Mouse (Mus musculus) small intestine, adult 2 months (tissue): ENCODE measurements around the gene Foxn2. TPM values are rescaled to one million over a fixed set of nuclear protein-coding genes. Genes with fewer than 3 reads are reported as not detected.

ENCODE experiments used
- H3K27ac ChIP-seq: fragments of 200-500 bp; 2 replicates; pipeline ENCODE4 v1.5.1; 2012; ENCODE audit warnings: low read depth, low read length, control low read depth, inconsistent platforms; ENCODE audit not compliant: insufficient read depth
- H3K27me3 ChIP-seq: fragments of 200-500 bp; 2 replicates; pipeline ENCODE4 v1.6.1; 2012; ENCODE audit warnings: mild to moderate bottlenecking, moderate library complexity, low read length, inconsistent platforms; ENCODE audit not compliant: control insufficient read depth, insufficient read depth
- H3K36me3 ChIP-seq: fragments of 200-500 bp; 2 replicates; pipeline ENCODE4 v1.6.1; 2012; ENCODE audit warnings: mild to moderate bottlenecking, low read length, control low read depth, inconsistent platforms; ENCODE audit not compliant: control insufficient read depth, insufficient read depth
- H3K4me1 ChIP-seq: fragments of 200-500 bp; 2 replicates; pipeline ENCODE4 v1.6.1; 2012; ENCODE audit warnings: low read length, inconsistent platforms, mixed read lengths; ENCODE audit not compliant: control insufficient read depth, insufficient read depth, insufficient read length
- H3K4me3 ChIP-seq: fragments of 200-500 bp; 2 replicates; pipeline ENCODE4 v1.5.1; 2012; ENCODE audit warnings: low read depth, mild to moderate bottlenecking, control low read depth, inconsistent platforms, low read length, moderate library complexity
- CTCF ChIP-seq: fragments of 200-500 bp; IDR thresholded peaks from 2 replicates; pipeline ENCODE4 v1.5.1; 2012; ENCODE audit warnings: low read depth, mild to moderate bottlenecking, control low read depth, inconsistent platforms, low read length, moderate library complexity, mixed read lengths; ENCODE audit not compliant: insufficient replicate concordance, insufficient read length; ENCODE audit errors: extremely low read depth
- POLR2A ChIP-seq: fragments of 200-500 bp; IDR thresholded peaks from 2 replicates; pipeline ENCODE4 v1.6.1; 2012; ENCODE audit warnings: low read depth, mild to moderate bottlenecking, control low read depth, inconsistent platforms, low read length, moderate library complexity
- WGBS: fragments of 180-500 bp; shearing (Covaris S2); methylation state at CpG from one replicate; pipeline ENCODE4 v1.1.7; 2018; 5-methylcytosine and 5-hydroxymethylcytosine counted together
- polyA plus RNA-seq: library from polyadenylated mRNA; depleted of rRNA; stranded (reverse); fragments of >200 nt; gene quantifications from 2 replicates; pipeline ENCODE4 v1.2.3, GENCODE M21; 2012

Gene Foxn2
- polyA plus RNA-seq, 1 experiment = 2.5 TPM

GRCm38 (mm10) chr17:88504056-88504455, 63.5 kb downstream of the Foxn2 start:
- no peaks in the 10 kb centered on the region for H3K27me3 ChIP-seq
- 84% methylated on average over 13 of the region's 13 CpGs for WGBS
- H3K36me3 ChIP-seq = no peaks in the 10 kb centered on the region
- H3K27ac ChIP-seq = no peak overlapping the region
- no peak overlapping the region for H3K4me3 ChIP-seq
- peaks cover 4% of the 10 kb centered on the region; the same call in 1 of the 2 replicates for H3K4me1 ChIP-seq
- TF ChIP-seq POLR2A = no peak
- TF ChIP-seq CTCF = no peak

- 69% methylated on average over 10 of the region's 10 CpGs for WGBS
- no peak overlapping the region for H3K27ac ChIP-seq
These were observed 64.8 kb downstream of the Foxn2 start for GRCm38 (mm10) chr17:88505275-88505723.

GRCm38 (mm10) chr17:88505941-88506340, 65.4 kb downstream of the Foxn2 start:
- TF ChIP-seq CTCF (no peak), POLR2A (no peak)
- Histone ChIP-seq H3K4me1 (peaks cover 6% of the 10 kb centered on the region), H3K36me3 (no peaks in the 10 kb centered on the region), H3K4me3 (no peak overlapping the region), H3K27ac (no peak overlapping the region), H3K27me3 (no peaks in the 10 kb centered on the region)
- 95% methylated on average over 15 of the region's 15 CpGs for WGBS

More at GRCm38 (mm10) chr17:88505275-88505723, 64.8 kb downstream of the Foxn2 start:
- H3K4me3 ChIP-seq = no peak overlapping the region
- no peaks in the 10 kb centered on the region for H3K27me3 ChIP-seq
- TF ChIP-seq CTCF (no peak), POLR2A (no peak)
- peaks cover 4% of the 10 kb centered on the region; the same call in 1 of the 2 replicates for H3K4me1 ChIP-seq
- no peaks in the 10 kb centered on the region for H3K36me3 ChIP-seq

GRCm38 (mm10) chr17:88507376-88507775, 66.9 kb downstream of the Foxn2 start:
- H3K27me3 ChIP-seq = no peaks in the 10 kb centered on the region
- H3K4me3 ChIP-seq = no peak overlapping the region
- H3K36me3 ChIP-seq = no peaks in the 10 kb centered on the region
- no peak overlapping the region for H3K27ac ChIP-seq
- H3K4me1 ChIP-seq = peaks cover 8% of the 10 kb centered on the region
- TF ChIP-seq POLR2A = no peak
- TF ChIP-seq CTCF = no peak
- 88% methylated on average over 10 of the region's 10 CpGs for WGBS

- Histone ChIP-seq H3K4me3 (peak overlapping the region; percentile 33; the same call in 1 of the 2 replicates), H3K36me3 (no peaks in the 10 kb centered on the region), H3K27ac (0 out of 2 replicates have a peak overlapping the region, but pooled peaks have one; percentile 5), H3K4me1 (peaks cover 8% of the 10 kb centered on the region), H3K27me3 (no peaks in the 10 kb centered on the region)
- no peak for TF ChIP-seq POLR2A
- no peak for TF ChIP-seq CTCF
- 13% methylated on average over 12 of the region's 12 CpGs for WGBS
These were observed 68.5 kb downstream of the Foxn2 start for GRCm38 (mm10) chr17:88508846-88509508.

- WGBS = 74% methylated on average over 3 of the region's 3 CpGs
- no peaks in the 10 kb centered on the region for H3K36me3 ChIP-seq
- TF ChIP-seq CTCF = no peak
- TF ChIP-seq POLR2A = no peak
- no peaks in the 10 kb centered on the region for H3K27me3 ChIP-seq
- no peak overlapping the region for H3K27ac ChIP-seq
- peaks cover 8% of the 10 kb centered on the region for H3K4me1 ChIP-seq
- H3K4me3 ChIP-seq = no peak overlapping the region
These were observed 69.5 kb downstream of the Foxn2 start for GRCm38 (mm10) chr17:88509999-88510398.

GRCm38 (mm10) chr17:88511095-88511551, 70.6 kb downstream of the Foxn2 start:
- Histone ChIP-seq H3K27me3 (no peaks in the 10 kb centered on the region), H3K36me3 (no peaks in the 10 kb centered on the region), H3K4me3 (no peak overlapping the region), H3K4me1 (peaks cover 8% of the 10 kb centered on the region), H3K27ac (no peak overlapping the region)
- 21% methylated on average over 10 of the region's 10 CpGs for WGBS
- TF ChIP-seq POLR2A (no peak), CTCF (peak; percentile 81; the same call in 1 of the 2 replicates)

GRCm38 (mm10) chr17:88516477-88516876, 76.0 kb downstream of the Foxn2 start:
- no peak overlapping the region for H3K27ac ChIP-seq
- 68% methylated on average over 7 of the region's 7 CpGs for WGBS
- H3K4me3 ChIP-seq = no peak overlapping the region
- H3K27me3 ChIP-seq = no peaks in the 10 kb centered on the region
- no peaks in the 10 kb centered on the region for H3K4me1 ChIP-seq
- no peaks in the 10 kb centered on the region for H3K36me3 ChIP-seq
- TF ChIP-seq CTCF (no peak), POLR2A (no peak)
